Mouse (Mus musculus) G1E (cell line): ENCODE measurements around the gene Gm49358. TPM values are rescaled to one million over a fixed set of nuclear protein-coding genes. Genes with fewer than 3 reads are reported as not detected.

Experiments
- ATAC-seq: 2 replicates; pipeline ENCODE4 v1.8.0; 2016; ENCODE audit warnings: mild to moderate bottlenecking; ENCODE audit not compliant: insufficient number of reproducible peaks, poor library complexity, low FRiP score, severe bottlenecking; ENCODE audit errors: extremely low read depth
- DNase-seq: peaks from one replicate; pipeline ENCODE4 v3.0.0; 2012; ENCODE audit warnings: low spot score
- H3K27me3 ChIP-seq: 2 replicates; pipeline ENCODE4 v1.6.1; 2012; ENCODE audit warnings: mild to moderate bottlenecking, low read length, inconsistent platforms; ENCODE audit not compliant: insufficient read depth
- H3K36me3 ChIP-seq: replicated peaks from 2 replicates; pipeline ENCODE3; 2012; ENCODE audit warnings: mild to moderate bottlenecking, inconsistent platforms
- H3K4me1 ChIP-seq: 2 replicates; pipeline ENCODE4 v1.6.1; 2012; ENCODE audit warnings: low read depth, low read length, inconsistent platforms, mixed read lengths; ENCODE audit not compliant: insufficient read depth
- H3K4me3 ChIP-seq: 2 replicates; pipeline ENCODE4 v1.5.1; 2012; ENCODE audit warnings: low read depth, mild to moderate bottlenecking, inconsistent platforms, low read length, moderate library complexity, mixed read lengths
- H3K9me3 ChIP-seq: replicated peaks from 2 replicates; pipeline ENCODE4 v1.6.1; 2012; ENCODE audit warnings: inconsistent platforms
- CTCF ChIP-seq: IDR thresholded peaks from 2 replicates; pipeline ENCODE4 v1.5.1; 2012; ENCODE audit warnings: low read depth, low read length, inconsistent platforms, mixed read lengths
- GATA1 ChIP-seq: IDR thresholded peaks from 2 replicates; pipeline ENCODE4 v1.6.1; 2012; ENCODE audit warnings: borderline replicate concordance, low read length, inconsistent platforms, mixed read lengths
- GATA2 ChIP-seq: IDR thresholded peaks from 2 replicates; pipeline ENCODE4 v1.6.1; 2012; ENCODE audit warnings: low read depth, low read length, inconsistent platforms, borderline replicate concordance
- POLR2AphosphoS5 ChIP-seq: IDR thresholded peaks from 2 replicates; pipeline ENCODE4 v1.6.1; 2012; ENCODE audit warnings: low read depth, low read length, inconsistent platforms; ENCODE audit not compliant: insufficient replicate concordance
- TAL1 ChIP-seq: conservative IDR thresholded peaks from 2 replicates; pipeline ENCODE4 v1.6.1; 2012; ENCODE audit warnings: low read depth, low read length, inconsistent platforms, mixed read lengths
- polyA plus RNA-seq: library from polyadenylated mRNA; stranded (reverse); fragments of >175 nt; gene quantifications from 2 replicates; pipeline ENCODE4 v1.2.3, GENCODE M21; 2012
- total RNA-seq, 2 experiments: library from RNA; stranded (forward) in 1 of 2; stranded (reverse) in 1 of 2; fragments of 200-1000 nt in 1 of 2; fragments of >200 nt in 1 of 2; fragmentation: Nextera tagmentation in 1 of 2; gene quantifications; 2 replicates each; pipeline ENCODE4 v1.2.3; 2014 to 2017

Gene Gm49358
- total and polyA plus RNA-seq, 3 experiments = not detected

- Histone ChIP-seq H3K4me3 (no peak overlapping the region), H3K36me3 (no peaks in the 10 kb centered on the region), H3K27me3 (peaks cover 16% of the 10 kb centered on the region), H3K4me1 (no peaks in the 10 kb centered on the region), H3K9me3 (no peaks in the 10 kb centered on the region)
- DNase-seq = no peak
- TF ChIP-seq TAL1 = no peak
- TF ChIP-seq CTCF = no peak
- no peak for TF ChIP-seq GATA1
- TF ChIP-seq POLR2AphosphoS5 = no peak
- TF ChIP-seq GATA2 = no peak
- no peak for ATAC-seq
These were observed 88.4 kb downstream of the Gm49358 start for GRCm38 (mm10) chr10:86852160-86852559.

- no peaks in the 10 kb centered on the region for H3K9me3 ChIP-seq
- peaks cover 16% of the 10 kb centered on the region for H3K27me3 ChIP-seq
- H3K4me1 ChIP-seq = no peaks in the 10 kb centered on the region
- ATAC-seq (no peak), DNase-seq (no peak)
- H3K4me3 ChIP-seq = no peak overlapping the region
- H3K36me3 ChIP-seq = no peaks in the 10 kb centered on the region
- no peak for TF ChIP-seq GATA2
- no peak for TF ChIP-seq POLR2AphosphoS5
- TF ChIP-seq TAL1 = no peak
- no peak for TF ChIP-seq GATA1
- no peak for TF ChIP-seq CTCF
These were observed 89.7 kb downstream of the Gm49358 start for GRCm38 (mm10) chr10:86853433-86853832.

GRCm38 (mm10) chr10:86860396-86860795 lies 96.6 kb downstream of the Gm49358 start:
- Histone ChIP-seq H3K9me3 (no peaks in the 10 kb centered on the region), H3K27me3 (no peaks in the 10 kb centered on the region; the same call in none of the 2 replicates), H3K4me3 (no peak overlapping the region), H3K36me3 (no peaks in the 10 kb centered on the region), H3K4me1 (no peaks in the 10 kb centered on the region)
- DNase-seq = no peak
- TF ChIP-seq TAL1 (no peak), GATA1 (no peak), GATA2 (no peak), POLR2AphosphoS5 (no peak)
- ATAC-seq = no peak

GRCm38 (mm10) chr10:86862496-86862895 lies 98.7 kb downstream of the Gm49358 start:
- ATAC-seq (no peak), DNase-seq (no peak)
- H3K27me3 ChIP-seq = no peaks in the 10 kb centered on the region
- H3K36me3 ChIP-seq = no peaks in the 10 kb centered on the region
- no peak overlapping the region for H3K4me3 ChIP-seq
- H3K9me3 ChIP-seq = no peaks in the 10 kb centered on the region
- TF ChIP-seq POLR2AphosphoS5 (no peak), CTCF (no peak), TAL1 (no peak), GATA1 (no peak), GATA2 (no peak)
- no peaks in the 10 kb centered on the region for H3K4me1 ChIP-seq

- DNase-seq = no peak
- Histone ChIP-seq H3K27me3 (no peaks in the 10 kb centered on the region), H3K4me3 (no peak overlapping the region), H3K9me3 (no peaks in the 10 kb centered on the region), H3K4me1 (no peaks in the 10 kb centered on the region), H3K36me3 (no peaks in the 10 kb centered on the region)
- ATAC-seq = no peak
- TF ChIP-seq CTCF = peak; percentile 55
- no peak for TF ChIP-seq POLR2AphosphoS5
- TF ChIP-seq GATA2 = no peak
- no peak for TF ChIP-seq GATA1
- TF ChIP-seq TAL1 = no peak
These were observed 99.7 kb downstream of the Gm49358 start for GRCm38 (mm10) chr10:86863429-86863828.

- Histone ChIP-seq H3K9me3 (no peaks in the 10 kb centered on the region), H3K27me3 (no peaks in the 10 kb centered on the region), H3K4me3 (no peak overlapping the region), H3K4me1 (no peaks in the 10 kb centered on the region), H3K36me3 (no peaks in the 10 kb centered on the region)
- ATAC-seq (no peak), DNase-seq (no peak)
- TF ChIP-seq GATA2 (no peak), GATA1 (no peak), TAL1 (no peak), CTCF (no peak), POLR2AphosphoS5 (no peak)
These were observed 108.3 kb downstream of the Gm49358 start for GRCm38 (mm10) chr10:86872121-86872520.

GRCm38 (mm10) chr10:86872591-86872990 lies 108.8 kb downstream of the Gm49358 start:
- Histone ChIP-seq H3K4me1 (no peaks in the 10 kb centered on the region), H3K9me3 (no peaks in the 10 kb centered on the region), H3K36me3 (no peaks in the 10 kb centered on the region), H3K4me3 (no peak overlapping the region), H3K27me3 (no peaks in the 10 kb centered on the region)
- TF ChIP-seq GATA2 (no peak), GATA1 (no peak), CTCF (no peak), POLR2AphosphoS5 (no peak)
- ATAC-seq (no peak), DNase-seq (no peak)
